Mouse (Mus musculus) natural killer cell, adult 2 months (primary cell): Measurements from ENCODE around the gene Rbks.
A peak's percentile ranks its signal among the peaks of the same experiment; 100 is the strongest.

ENCODE experiments used
- DNase-seq, 2 experiments: peaks; one replicate each; pipeline ENCODE4 v3.0.0; 2022; ENCODE audit warnings: low spot score in 2 of 2

Gene Rbks

GRCm38 (mm10) chr5:31696971-31697643 is at the start of gene Rbks:
TSS of gene Rbks (minus strand) at chr5:31697627.
- DNase-seq, result no peak

- DNase-seq, result no peak
These were observed 45.1 kb upstream of the Rbks start for GRCm38 (mm10) chr5:31742521-31743031.

DNA sequence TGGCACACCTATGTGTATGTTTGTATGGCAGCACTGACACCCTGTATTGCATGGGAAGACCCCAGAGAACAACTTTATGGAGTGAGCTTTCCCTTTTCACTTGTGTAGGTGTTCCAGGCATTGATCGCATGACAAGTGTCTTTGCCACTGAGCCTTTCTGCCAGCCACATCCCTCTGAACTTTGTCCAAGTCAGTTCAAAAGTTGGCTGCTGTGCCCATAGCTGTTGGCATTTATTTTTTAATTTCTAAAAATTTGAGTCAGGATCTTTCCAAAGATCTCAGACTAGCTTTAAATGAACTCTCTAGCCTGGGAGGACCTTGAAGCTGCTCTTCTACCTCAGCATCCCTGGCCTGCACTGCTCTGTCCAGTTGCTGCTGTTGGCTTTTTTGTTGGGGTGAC is 44.5 kb upstream of the Rbks start:
- DNase-seq, result no peak

DNA sequence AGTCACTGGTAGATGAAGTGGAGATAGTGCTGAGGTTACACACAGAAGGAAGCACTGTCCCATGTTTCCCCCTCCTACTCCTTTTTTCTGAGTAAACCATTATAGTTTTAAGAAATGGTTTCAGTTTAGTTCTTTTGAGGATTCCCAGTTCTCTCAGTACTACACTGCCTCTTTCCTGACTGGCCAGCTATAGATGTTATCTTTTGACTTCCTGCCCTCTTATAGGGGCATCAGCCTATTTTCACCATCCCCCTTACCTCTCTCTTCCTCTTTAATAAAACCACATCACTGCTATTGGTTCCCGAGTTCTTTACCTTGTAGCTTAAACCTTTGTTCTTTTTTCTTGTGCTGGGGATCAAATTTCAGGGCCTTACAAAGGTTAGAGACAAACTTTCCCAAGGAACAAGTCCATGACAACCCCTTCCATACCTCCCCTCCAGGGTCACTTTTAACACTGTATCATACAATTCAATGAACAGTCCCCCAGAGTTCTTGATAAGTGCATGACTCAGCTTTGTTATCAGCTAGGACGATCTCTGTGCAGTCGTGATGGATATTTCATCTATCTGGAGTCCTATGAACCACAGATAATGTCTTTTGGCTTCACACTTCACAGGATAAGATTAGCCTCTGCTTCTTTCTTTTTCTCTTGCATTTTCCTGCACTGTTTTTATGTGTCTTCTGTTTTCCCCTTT is 35.4 kb upstream of the Rbks start:
- DNase-seq, result no peak

DNA sequence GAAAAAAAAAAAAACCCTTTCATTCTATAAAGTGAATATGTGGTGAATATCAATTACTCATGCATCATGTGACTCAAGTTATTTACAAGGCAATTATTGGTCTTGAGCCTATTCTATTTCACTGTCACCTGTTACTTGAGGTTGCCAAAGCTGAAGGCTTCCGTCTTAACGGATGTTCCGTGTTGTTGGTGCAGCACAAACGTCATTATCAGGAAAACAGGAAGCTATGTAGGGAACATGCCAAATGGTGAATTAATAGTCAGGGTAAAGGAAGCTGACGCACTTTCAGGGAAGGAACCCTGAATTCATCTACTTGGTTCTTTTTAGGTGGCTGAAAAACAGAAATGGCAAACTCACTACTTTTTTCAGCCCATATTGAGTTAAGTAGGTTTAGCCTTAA is 30.0 kb upstream of the Rbks start:
- DNase-seq, result no peak

- peak in 1 of 2 experiments; percentile 10 for DNase-seq
These were observed 28.5 kb upstream of the Rbks start for GRCm38 (mm10) chr5:31725885-31726284.

DNA sequence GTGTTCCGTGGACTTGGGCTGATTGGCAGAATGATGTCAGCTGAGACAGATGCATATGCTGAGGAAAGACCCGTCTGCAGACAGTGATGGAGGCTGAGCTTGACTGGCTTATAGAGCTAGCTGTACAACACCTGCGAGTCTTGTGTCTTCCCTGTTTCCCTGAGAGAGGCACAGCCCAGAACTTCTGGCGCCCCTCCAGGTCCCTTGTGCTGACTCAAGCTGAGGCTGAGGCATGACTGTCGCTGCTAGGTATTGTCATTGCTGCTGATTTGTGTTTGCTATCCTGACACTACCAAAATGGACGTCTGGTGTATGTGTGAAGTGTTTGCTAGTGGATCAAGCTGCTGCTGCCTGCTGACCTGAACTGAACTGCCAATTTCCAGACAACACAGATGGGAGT is 27.1 kb upstream of the Rbks start:
- no peak for DNase-seq

- no peak for DNase-seq
These were observed 18.2 kb upstream of the Rbks start for GRCm38 (mm10) chr5:31715486-31716150.

DNA sequence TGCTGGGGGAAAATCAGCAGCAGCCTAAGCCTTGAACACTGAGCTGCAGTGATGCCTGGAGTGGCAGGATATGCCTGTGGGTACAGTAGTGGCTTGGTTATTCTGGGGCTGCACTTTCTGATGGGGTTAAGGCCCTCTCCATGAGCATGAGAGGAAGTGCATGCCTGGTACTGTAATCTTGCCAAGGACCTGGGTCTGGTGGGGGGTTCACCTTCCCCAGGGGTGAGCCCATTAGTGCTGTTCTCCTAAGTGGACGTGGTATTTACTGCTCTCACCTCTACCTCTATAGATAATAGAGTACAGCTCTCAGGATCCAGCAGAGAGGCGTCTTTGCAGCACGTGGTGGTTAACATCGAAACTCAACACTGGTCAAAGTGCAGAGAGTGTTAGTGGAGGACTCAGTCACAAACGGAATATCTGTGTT is 16.4 kb upstream of the Rbks start:
- DNase-seq, result peak; percentile 21 to 40

DNA sequence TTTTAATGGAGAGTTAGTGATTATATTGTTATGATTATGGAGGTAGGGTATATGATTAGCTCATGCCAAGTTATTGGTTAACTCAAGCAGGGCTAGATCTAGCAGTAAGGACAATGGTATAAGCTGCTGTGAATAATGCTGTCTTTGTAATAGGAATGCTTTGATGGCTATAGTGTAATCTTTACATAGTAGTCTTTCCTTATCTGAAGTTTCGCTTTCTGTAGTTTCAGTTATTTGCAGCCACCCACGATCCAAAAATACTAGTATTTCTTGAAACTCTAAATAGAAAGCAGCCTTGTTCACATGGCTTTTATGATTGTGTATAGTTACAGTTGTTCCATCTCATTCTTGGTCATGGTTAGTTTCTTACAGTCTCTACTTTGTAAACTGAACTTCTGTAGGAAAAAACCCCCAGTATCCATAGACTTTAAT is 15.9 kb upstream of the Rbks start:
- DNase-seq, result no peak

- peak; percentile 26 to 44 for DNase-seq
These were observed 12.0 kb upstream of the Rbks start for GRCm38 (mm10) chr5:31709389-31709788.

DNA sequence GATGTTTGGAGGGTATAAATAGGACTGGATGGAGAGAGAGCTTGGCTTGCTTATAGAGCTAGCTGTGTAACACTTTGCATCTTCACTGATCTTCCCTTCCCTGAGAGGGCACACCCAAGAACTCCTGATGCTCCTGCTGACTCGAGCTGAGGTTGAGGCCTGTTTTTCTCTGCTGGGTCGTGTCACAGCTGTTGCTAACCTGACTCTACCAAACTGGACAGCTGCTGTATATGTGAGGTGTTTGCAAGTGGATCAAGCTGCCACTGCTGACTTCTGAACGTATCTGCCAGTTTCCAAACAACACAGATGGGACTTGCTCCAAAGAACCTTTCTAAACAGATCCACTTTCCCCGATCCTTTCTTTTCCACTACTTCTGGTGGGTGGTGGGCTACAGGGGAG is 9.4 kb upstream of the Rbks start:
- DNase-seq, result no peak

DNA sequence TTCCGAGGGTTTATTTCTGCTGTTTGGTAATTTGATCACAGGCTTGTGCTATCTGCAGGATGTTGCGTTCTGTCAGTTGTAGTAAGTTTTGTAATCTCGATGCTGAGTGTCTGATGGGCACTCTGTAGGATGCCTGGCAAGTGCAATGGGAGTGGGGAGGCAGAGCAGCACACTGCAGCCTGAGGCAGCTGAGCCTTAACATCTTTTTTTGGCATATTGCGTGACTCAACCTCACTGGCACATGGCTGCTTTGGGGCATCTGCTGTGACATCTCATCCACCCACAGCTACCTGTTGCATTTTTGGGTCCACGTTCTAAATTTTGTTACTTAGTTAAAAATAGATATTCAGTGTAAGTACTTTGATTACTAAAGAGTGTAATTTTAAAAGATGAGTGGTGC is 7.5 kb upstream of the Rbks start:
- no peak for DNase-seq

GRCm38 (mm10) chr5:31699397-31699796 is 2.0 kb upstream of the Rbks start:
- DNase-seq, result no peak

GRCm38 (mm10) chr5:31698931-31699330 is 1.5 kb upstream of the Rbks start:
- peak; percentile 17 to 32 for DNase-seq

GRCm38 (mm10) chr5:31698297-31698726 is 885 bp upstream of the Rbks start:
- peak; percentile 99 for DNase-seq

DNA sequence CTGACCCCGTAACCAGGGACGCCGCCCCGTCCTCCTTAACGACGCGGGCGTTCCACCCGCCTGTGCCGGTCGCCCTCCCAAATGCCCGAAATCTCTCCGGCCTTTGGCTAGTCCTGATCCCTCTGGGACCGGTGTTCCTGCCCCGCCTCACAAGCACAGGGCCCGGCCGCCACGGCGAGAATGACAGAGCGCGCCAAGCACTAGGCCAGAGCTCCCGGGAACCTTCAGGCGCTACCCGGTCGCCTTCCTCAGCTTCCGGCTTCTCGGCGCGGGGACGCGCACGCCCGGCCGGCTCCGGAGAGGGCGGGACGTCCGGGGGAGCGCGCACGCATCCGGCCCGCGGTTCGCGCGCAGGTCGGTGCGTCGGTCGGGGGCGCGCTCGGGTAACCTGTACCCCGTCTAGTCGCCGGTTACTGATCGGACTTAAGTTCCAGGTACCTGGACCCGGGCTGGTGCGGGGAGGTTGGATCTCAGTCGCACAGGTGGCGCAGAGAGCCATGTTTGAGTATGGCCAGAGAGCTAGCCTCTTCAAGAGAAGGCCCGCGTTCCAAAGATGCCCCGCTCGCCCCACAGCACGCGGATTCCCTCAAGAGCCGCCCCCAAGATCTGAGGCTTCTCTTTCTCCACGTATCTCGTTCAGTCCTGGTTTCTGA is 343 bp upstream of the Rbks start, which contains the start of gene Babam2:
Babam2 (plus strand) TSS at position 41 of the 653 bp plus-strand sequence.
- DNase-seq, result peak; percentile 91 to 94

DNA sequence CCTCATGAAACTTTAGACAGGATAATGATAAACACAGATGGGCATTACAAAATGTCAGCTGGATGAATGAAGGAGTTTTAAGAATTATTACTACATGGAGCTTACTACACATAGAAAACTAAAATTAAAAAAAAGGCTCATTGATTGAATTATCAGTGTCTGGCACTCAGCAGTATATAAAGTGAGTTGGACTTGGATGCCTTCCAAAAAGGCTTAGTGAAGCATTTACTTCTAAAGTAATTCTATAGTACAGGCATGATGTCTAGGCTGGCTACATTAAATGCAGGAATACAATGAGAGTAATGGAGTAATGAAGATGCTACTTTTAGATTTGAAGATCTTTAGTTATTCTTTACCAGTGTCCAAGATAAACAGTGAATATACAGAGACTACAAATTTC is 4.2 kb downstream of the Rbks start:
- no peak for DNase-seq

DNA sequence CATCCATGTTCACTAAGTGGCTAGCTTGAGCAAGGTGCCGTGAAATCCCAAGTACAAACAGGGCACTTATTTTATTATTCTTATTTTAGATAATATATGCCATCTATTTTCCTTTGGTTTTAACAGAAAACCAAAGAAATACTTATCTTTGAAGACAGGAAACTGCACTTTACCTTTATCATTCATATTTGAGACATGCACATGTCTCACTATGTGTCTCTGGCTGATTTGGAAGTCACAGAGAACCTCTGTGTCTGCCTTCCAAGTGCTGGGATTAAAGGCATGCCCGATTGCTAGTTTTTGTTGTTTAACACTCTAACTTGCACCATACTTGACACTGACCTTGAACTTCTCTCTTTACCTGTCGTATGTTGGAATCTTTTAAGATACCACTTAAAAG is 9.5 kb downstream of the Rbks start:
- no peak for DNase-seq

GRCm38 (mm10) chr5:31686040-31686439 is 11.4 kb downstream of the Rbks start:
- DNase-seq, result no peak

- no peak for DNase-seq
These were observed 15.1 kb downstream of the Rbks start for GRCm38 (mm10) chr5:31682305-31682704.

DNA sequence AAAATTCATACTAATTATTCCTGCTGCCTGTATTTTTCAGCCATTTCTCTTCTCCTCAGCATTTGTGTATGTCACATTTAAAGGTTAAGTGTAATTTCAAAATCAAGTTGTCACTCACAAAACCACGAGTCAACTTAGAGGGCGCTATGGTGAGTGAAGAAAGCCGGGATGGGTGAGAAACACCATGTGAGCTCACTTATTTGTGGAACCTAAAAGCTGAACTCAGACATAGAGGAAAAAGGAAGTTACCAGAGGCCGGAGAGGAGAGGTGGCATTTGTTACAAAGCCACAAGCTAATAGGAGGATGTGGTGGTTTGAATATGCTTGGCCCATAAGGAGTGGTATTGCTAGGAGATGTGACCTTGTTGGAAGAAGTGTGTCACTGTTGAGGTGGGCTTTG is 17.2 kb downstream of the Rbks start:
- no peak for DNase-seq
